Mouse (Mus musculus): ENCODE data around the gene Gm9. TPM values are rescaled to one million over a fixed set of nuclear protein-coding genes. Genes with fewer than 3 reads are reported as not detected.
"Not testable (repeated sequence)": the region's sequence is repeated elsewhere in the genome, so short reads cannot be mapped to it uniquely, and the experiment has no call there.

Gm9 gene
- polyA plus RNA-seq (2015; fragmentation: Nextera tagmentation; extraction: Ambion mirVana): not detected in 2 replicates

DNA sequence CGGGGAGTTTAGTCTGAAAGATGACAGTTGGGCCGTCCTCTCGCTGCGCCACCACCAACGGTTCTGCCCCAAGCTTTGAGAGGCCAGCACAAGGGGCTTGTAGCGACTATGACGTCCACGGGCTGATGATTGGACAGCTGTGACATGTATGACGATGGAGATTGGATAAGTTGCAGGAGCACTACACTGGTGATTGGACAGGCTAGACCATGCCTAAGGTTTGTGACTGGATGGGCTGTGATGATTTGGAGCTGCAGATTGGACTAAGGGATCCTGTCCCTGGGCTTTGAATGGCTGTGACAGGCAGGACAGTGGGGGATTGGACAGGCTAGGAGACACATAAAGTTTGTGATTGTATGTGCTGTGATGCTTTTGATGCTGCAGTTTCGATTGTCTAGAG, at the start of gene Gm9:
Gene Gm9, minus strand, starts transcription at position 101 of the 400 bp plus-strand sequence.
- no peak within 1 kb of the TSS for H3K9ac ChIP-seq
- 90% methylated on average over 10 of the region's 10 CpGs for WGBS
- H3K4me2 ChIP-seq: no peak within 1 kb of the TSS
- H3K36me3 ChIP-seq (ENCODE audit: poor library complexity, severe bottlenecking): no peaks in the 10 kb centered on the region
- H3K27ac ChIP-seq: no peak within 1 kb of the TSS
- no peak for ATAC-seq
- no peaks in the 10 kb centered on the region for H3K9me3 ChIP-seq (replicated peaks)
- no peaks in the 10 kb centered on the region for H3K4me1 ChIP-seq
- H3K4me3 ChIP-seq: no peak within 1 kb of the TSS
- no peaks in the 10 kb centered on the region for H3K27me3 ChIP-seq

DNA sequence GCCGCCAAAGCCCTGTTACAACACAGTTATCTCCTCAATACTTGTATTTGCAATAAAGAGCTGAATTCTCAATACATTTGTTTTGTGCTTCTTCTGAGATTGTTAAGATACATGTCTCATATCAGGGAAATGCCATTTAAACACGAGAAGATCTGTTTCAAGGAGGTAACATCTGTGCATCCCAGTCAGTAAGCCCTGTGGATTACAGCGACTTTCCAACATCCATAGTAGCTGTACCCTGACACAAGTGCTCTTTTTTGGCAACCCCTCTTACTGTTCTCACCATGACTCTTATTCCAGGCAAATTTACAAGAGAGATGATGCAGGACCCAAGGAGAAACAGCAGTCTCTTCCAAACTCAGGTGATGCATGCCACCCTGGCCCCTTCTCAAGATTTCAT, 38.8 kb upstream of the Gm9 start, which contains the start of gene Rhox3a:
Gene Rhox3a, plus strand, starts transcription at position 301 of the 400 bp plus-strand sequence.
- H3K4me2 ChIP-seq; H3K4me1 ChIP-seq; H3K27ac ChIP-seq; H3K9ac ChIP-seq; H3K27me3 ChIP-seq; H3K4me3 ChIP-seq; ATAC-seq; H3K9me3 ChIP-seq (replicated peaks); H3K36me3 ChIP-seq (ENCODE audit: poor library complexity, severe bottlenecking): not testable (repeated sequence)
- WGBS: 90% methylated on average over 1 of the region's 3 CpGs

DNA sequence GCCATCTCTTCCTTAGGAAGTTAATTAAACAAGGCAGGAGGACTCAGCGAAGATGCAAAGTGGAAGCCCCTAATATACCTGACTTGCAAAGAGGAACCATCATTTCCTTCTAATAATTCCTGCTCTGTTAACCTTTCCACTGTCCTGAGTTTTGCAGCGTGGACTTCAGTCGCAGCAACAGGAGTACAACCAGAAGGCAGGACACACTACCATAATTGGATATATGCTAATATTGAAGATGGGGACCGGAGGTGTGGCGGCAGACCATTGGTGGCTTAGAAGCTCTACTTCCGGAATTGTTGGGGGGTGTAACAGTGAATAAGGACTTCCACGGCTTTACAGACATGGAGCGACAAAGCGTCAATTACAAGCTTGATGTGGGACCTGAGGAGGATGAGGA, 33.8 kb upstream of the Gm9 start, which contains the start of gene Rhox2a:
Gene Rhox2a, plus strand, starts transcription at position 301 of the 400 bp plus-strand sequence.
- not testable (repeated sequence) for H3K9ac ChIP-seq; H3K4me2 ChIP-seq; H3K4me1 ChIP-seq; H3K27me3 ChIP-seq; ATAC-seq; H3K9me3 ChIP-seq (replicated peaks); H3K27ac ChIP-seq; H3K4me3 ChIP-seq; H3K36me3 ChIP-seq (ENCODE audit: poor library complexity, severe bottlenecking)
- WGBS: 100% methylated on average over 2 of the region's 9 CpGs

DNA sequence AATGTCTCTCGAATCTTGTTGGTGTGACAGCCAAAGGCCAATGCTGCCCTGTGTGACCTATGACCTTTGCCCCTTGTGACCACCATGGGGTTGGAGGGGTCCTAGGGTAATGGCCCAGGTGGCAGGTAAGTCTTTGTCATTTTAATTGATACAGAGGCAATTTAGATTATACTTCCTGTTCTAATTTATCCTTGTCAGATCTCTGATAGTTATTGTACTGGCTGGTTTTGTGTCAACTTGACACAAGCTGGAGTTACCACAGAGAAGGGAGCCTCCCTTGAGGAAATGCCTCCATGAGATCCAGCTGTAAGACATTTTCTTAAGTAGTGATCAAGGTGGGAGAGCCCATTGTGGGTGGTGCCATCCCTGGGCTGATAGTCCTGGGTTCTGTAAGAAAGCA, 11.3 kb upstream of the Gm9 start, which contains the start of gene Rhox1:
Gene Rhox1, minus strand, starts transcription at position 101 of the 400 bp plus-strand sequence.
- H3K27ac ChIP-seq; H3K9ac ChIP-seq; H3K4me2 ChIP-seq; H3K27me3 ChIP-seq; H3K4me3 ChIP-seq; H3K4me1 ChIP-seq; ATAC-seq; H3K9me3 ChIP-seq (replicated peaks); H3K36me3 ChIP-seq (ENCODE audit: poor library complexity, severe bottlenecking): not testable (repeated sequence)
- 80% methylated on average over 1 of the region's 1 CpGs for WGBS

DNA sequence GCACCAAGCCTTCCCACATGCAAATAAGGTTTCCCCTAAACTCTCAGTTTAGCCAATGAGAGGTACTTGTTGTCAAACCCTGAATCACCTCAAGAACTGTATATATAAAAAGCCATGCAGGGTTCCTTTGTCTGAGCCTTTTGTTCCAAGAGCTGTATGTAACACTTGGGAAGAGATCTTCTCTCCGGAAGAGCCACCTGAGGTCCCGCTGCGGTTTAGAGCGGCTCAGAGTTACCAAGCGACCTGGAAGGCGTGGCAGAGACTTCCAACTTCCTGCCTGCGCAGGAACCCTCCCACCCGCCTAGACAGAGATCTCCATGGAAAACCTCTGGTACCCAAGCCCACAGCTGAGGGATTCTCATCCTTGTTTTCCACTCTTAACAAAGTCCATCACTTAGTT, 12.2 kb downstream of the Gm9 start:
- Histone ChIP-seq H3K4me2 (no peak overlapping the region), H3K4me1 (no peaks in the 10 kb centered on the region), H3K27me3 (no peaks in the 10 kb centered on the region), H3K27ac (no peak overlapping the region), H3K36me3 (ENCODE audit: poor library complexity, severe bottlenecking) (no peaks in the 10 kb centered on the region), H3K4me3 (no peak overlapping the region), H3K9me3 (replicated peaks) (no peaks in the 10 kb centered on the region), H3K9ac (no peak overlapping the region)
- no peak for ATAC-seq
- WGBS: 74% methylated on average over 8 of the region's 8 CpGs

DNA sequence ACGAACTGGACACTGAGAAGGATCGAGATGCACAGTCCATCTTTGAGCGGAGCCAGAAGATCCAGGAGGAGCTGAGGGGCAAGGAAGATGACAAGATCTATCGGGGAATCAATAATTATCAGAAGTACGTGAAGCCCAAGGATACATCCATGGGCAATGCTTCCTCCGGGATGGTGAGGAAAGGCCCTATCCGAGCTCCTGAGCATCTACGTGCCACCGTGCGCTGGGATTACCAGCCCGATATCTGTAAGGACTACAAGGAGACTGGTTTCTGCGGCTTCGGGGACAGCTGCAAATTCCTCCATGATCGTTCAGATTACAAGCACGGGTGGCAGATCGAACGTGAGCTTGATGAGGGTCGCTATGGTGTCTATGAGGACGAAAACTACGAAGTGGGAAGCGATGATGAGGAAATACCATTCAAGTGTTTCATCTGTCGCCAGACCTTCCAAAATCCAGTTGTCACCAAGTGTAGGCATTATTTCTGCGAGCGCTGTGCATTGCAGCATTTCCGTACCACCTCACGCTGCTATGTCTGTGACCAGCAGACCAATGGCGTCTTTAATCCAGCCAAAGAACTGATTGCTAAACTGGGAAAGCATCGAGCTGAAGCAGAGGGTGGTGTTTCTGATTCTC, 19.0 kb downstream of the Gm9 start:
- H3K27ac ChIP-seq: peak overlapping the region; percentile 48; the same call in 1 of the 2 replicates
- peak overlapping the region; percentile 63 for H3K4me2 ChIP-seq
- 20% methylated on average over 28 of the region's 28 CpGs for WGBS
- ATAC-seq: peak; percentile 46
- peak overlapping the region; percentile 53 for H3K4me3 ChIP-seq
- H3K9me3 ChIP-seq (replicated peaks): no peaks in the 10 kb centered on the region
- peak overlapping the region; percentile 65 for H3K9ac ChIP-seq
- peaks cover 3% of the 10 kb centered on the region; the same call in 1 of the 2 replicates for H3K4me1 ChIP-seq
- H3K36me3 ChIP-seq (ENCODE audit: poor library complexity, severe bottlenecking): 0 out of 2 replicates have a peak, but pooled peaks cover 3% of the 10 kb centered on the region
- H3K27me3 ChIP-seq: no peaks in the 10 kb centered on the region

DNA sequence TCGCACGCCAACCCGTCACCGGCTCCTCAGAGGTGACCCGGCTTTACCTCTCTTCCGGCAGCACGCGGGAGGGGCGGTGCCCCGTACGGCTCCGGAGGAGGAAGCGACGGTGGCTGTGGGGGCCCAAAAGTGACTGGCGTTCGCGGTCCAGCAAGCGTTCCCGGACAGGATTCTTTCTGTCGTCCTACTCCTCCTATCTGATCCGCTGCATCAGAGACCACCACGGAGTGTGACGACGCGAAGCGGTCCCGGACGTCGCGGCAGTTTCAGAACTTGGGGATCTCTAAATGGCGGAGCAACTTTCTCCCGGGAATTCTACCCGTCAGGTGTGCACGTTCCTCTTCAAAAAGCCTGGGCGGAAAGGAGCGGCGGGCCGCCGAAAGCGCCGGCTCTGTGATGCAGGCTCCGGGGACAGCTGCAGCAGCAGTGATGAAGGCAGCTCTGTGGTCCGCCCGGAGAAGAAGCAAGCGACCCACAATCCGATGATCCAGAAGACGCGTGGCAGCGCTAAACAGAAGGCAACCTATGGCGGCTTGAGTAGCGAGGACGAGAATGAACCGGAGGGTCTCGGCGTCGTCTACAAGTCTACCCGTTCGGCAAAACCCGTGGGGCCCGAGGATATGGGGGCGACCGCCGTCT, 19.6 kb downstream of the Gm9 start, which contains the start of the genes Ndufa1 and Rnf113a1:
Gene Ndufa1, minus strand, starts transcription at position 59 of the 639 bp plus-strand sequence.
Gene Rnf113a1, plus strand, starts transcription at position 141 of the 639 bp plus-strand sequence.
- peak within 1 kb of the TSS; percentile 63 for H3K4me2 ChIP-seq
- WGBS: 20% methylated on average over 61 of the region's 63 CpGs
- ATAC-seq: peak; percentile 93
- H3K36me3 ChIP-seq (ENCODE audit: poor library complexity, severe bottlenecking): 0 out of 2 replicates have a peak, but pooled peaks cover 3% of the 10 kb centered on the region
- H3K4me1 ChIP-seq: peaks cover 3% of the 10 kb centered on the region; the same call in 1 of the 2 replicates
- peak within 1 kb of the TSS; percentile 53 for H3K4me3 ChIP-seq
- peak within 1 kb of the TSS; percentile 65 for H3K9ac ChIP-seq
- peak within 1 kb of the TSS; percentile 48; the same call in 1 of the 2 replicates for H3K27ac ChIP-seq
- H3K9me3 ChIP-seq (replicated peaks): no peaks in the 10 kb centered on the region
- no peaks in the 10 kb centered on the region for H3K27me3 ChIP-seq

DNA sequence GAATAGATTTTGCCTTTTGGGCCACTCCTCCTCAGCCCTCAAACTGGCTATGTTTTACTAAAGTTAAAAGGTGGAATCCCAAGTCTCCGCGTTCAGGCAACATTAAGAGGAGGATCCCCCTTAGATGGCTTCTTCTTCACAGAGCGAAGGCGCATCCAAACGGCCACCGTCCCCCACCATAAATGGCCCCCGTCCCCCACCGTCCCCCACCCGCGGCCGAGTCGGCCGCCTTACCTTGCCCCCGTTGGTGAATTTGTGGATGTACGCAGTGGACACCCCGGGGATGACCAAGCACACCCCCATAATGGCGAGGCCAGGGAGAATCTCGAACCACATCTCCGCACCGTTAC, 20.1 kb downstream of the Gm9 start:
- WGBS: 15% methylated on average over 19 of the region's 20 CpGs
- ATAC-seq: no peak
- peak overlapping the region; percentile 65 for H3K9ac ChIP-seq
- peak overlapping the region; percentile 53 for H3K4me3 ChIP-seq
- H3K9me3 ChIP-seq (replicated peaks): no peaks in the 10 kb centered on the region
- no peaks in the 10 kb centered on the region for H3K27me3 ChIP-seq
- H3K4me1 ChIP-seq: peaks cover 3% of the 10 kb centered on the region; the same call in 1 of the 2 replicates
- H3K27ac ChIP-seq: no peak overlapping the region
- H3K36me3 ChIP-seq (ENCODE audit: poor library complexity, severe bottlenecking): 0 out of 2 replicates have a peak, but pooled peaks cover 3% of the 10 kb centered on the region
- peak overlapping the region; percentile 63 for H3K4me2 ChIP-seq

DNA sequence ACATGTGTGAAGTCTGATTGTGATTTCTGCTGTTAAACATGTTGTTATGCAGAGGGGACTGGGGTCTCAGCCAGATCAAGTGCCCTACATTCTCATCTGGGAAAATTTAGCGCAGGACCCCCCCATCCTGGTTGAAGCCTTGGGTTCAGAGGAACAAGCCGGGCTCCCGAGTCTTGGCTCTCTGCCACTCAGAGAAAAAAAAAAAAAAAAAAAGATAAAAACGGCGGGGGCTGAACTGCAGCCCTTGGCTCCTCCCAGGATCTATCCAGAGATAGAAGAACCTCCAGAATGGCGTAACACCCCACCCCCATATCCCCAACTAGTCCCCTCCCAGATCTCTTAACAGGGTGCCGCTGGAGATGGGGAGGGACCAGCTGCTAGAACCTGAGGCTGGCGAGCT, 26.4 kb downstream of the Gm9 start:
- not testable (repeated sequence) for H3K4me1 ChIP-seq; H3K9ac ChIP-seq; H3K27ac ChIP-seq; H3K27me3 ChIP-seq; H3K4me2 ChIP-seq; H3K36me3 ChIP-seq (ENCODE audit: poor library complexity, severe bottlenecking); H3K4me3 ChIP-seq; ATAC-seq; H3K9me3 ChIP-seq (replicated peaks)
- WGBS: 62% methylated on average over 6 of the region's 8 CpGs

DNA sequence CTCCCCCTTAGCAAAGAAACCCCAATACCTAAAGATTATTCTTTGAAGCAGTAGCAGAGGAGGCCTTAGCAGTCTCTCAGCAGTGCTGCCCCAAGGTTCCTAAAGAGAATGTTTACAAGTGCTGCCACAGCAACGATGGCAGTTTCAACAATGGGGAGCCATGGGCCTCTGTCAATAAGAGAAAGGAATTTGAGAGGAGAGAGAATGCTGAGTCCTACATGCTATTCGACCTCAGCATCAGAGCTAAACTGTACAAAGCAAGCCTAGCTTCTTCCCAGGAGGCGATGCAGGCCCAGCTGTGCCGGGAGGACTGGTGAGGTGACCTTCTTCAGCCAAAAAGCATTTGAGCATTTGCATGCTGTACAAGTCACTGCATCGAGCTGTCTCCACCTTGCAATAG, 42.1 kb downstream of the Gm9 start, which contains the start of gene Akap14:
Gene Akap14, minus strand, starts transcription at position 101 of the 400 bp plus-strand sequence.
- Histone ChIP-seq H3K36me3 (ENCODE audit: poor library complexity, severe bottlenecking) (no peaks in the 10 kb centered on the region), H3K4me1 (no peaks in the 10 kb centered on the region), H3K27ac (no peak within 1 kb of the TSS), H3K9ac (no peak within 1 kb of the TSS), H3K4me2 (no peak within 1 kb of the TSS), H3K4me3 (no peak within 1 kb of the TSS), H3K27me3 (no peaks in the 10 kb centered on the region), H3K9me3 (replicated peaks) (no peaks in the 10 kb centered on the region)
- WGBS: 40% methylated on average over 5 of the region's 5 CpGs
- ATAC-seq: no peak

DNA sequence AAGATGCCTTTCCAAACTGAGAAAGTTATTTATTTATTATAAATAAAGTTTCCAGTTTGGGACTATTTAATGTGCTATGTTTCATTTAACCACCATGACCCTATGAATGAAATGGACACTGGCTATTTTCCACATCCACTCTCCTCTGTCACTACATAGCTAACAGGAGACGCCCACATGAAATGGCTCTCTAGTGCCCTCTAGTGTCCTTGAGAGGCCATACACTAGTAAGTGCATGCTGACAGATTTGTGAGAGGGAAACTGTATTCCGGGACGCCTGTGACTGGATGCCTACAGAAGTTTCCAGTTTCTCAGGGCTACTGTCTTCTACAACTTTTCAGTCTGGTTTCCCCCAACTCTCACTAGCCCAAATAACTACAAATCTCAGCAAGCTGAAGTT, 43.8 kb downstream of the Gm9 start:
- Histone ChIP-seq H3K36me3 (ENCODE audit: poor library complexity, severe bottlenecking) (no peaks in the 10 kb centered on the region), H3K27me3 (no peaks in the 10 kb centered on the region), H3K27ac (no peak overlapping the region), H3K4me2 (no peak overlapping the region), H3K4me1 (no peaks in the 10 kb centered on the region), H3K9ac (no peak overlapping the region), H3K9me3 (replicated peaks) (no peaks in the 10 kb centered on the region), H3K4me3 (no peak overlapping the region)
- WGBS: 34% methylated on average over 3 of the region's 3 CpGs
- no peak for ATAC-seq

DNA sequence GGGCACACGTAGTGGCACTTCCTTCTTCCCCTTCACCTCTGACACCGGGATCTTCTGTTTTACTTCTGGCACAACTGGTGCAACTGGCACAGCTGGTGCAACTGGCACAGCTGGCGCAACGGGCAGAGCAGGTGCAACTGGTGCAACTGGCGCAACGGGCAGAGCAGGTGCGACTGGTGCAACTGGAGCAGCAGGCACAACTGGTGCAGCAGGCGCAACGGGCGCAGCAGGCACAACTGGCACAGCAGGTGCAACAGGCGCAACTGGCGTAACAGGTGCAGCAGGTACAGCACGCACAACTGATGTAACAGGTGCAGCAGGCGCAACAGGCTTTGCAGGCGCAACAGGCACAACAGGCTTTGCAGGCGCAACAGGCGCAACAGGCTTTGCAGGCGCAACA, 47.7 kb downstream of the Gm9 start:
- no peak for ATAC-seq

More for the DNA sequence above, 47.7 kb downstream of the Gm9 start:
- no peak overlapping the region for H3K4me2 ChIP-seq
- H3K9ac ChIP-seq: no peak overlapping the region
- H3K27me3 ChIP-seq: no peaks in the 10 kb centered on the region
- H3K4me3 ChIP-seq: no peak overlapping the region
- H3K9me3 ChIP-seq (replicated peaks): no peaks in the 10 kb centered on the region
- H3K4me1 ChIP-seq: no peaks in the 10 kb centered on the region
- 76% methylated on average over 18 of the region's 18 CpGs for WGBS
- no peak overlapping the region for H3K27ac ChIP-seq
- H3K36me3 ChIP-seq (ENCODE audit: poor library complexity, severe bottlenecking): no peaks in the 10 kb centered on the region
